Mouse (Mus musculus) kidney, adult 18-20 months (tissue): ENCODE results near the gene Pnmt.

ENCODE experiments used
- DNase-seq: peaks from one replicate; pipeline ENCODE4 v3.0.0; 2021

Gene Pnmt

GRCm38 (mm10) chr11:98418939-98419547 lies 32.8 kb downstream of the Pnmt start:
- DNase-seq, result peak; percentile 82

- peak; percentile 50 for DNase-seq
Measured at GRCm38 (mm10) chr11:98426592-98426991, 40.3 kb downstream of the Pnmt start.

GRCm38 (mm10) chr11:98428436-98428835 lies 42.2 kb downstream of the Pnmt start:
- no peak for DNase-seq

GRCm38 (mm10) chr11:98431743-98432502 lies 45.7 kb downstream of the Pnmt start:
- no peak for DNase-seq

GRCm38 (mm10) chr11:98435723-98436122 lies 49.5 kb downstream of the Pnmt start:
- no peak for DNase-seq

- DNase-seq, result peak; percentile 54
Measured at GRCm38 (mm10) chr11:98437441-98437840, 51.2 kb downstream of the Pnmt start.
